ENCODE assay signal across 28 mouse cellular contexts in genomic region chr1:91092451-91092850, GRCm38 (mm10). TPM values are rescaled to one million over a fixed set of nuclear protein-coding genes. Genes with fewer than 3 reads are reported as not detected.
DNase-seq lines count a peak whose midpoint lies in the region; ATAC-seq lines count a peak whose summit lies in the region.
"Had no signal": no experiment of that assay in that cellular context is flagged by ENCODE, and none has a peak within 500 bp of the region (broad histone marks: within the 10 kb centered on the region; RNA-seq: fewer than 3 reads in every experiment).

No protein-coding gene starts in this region.

- H3K4me2 ChIP-seq in heart, embryonic 12.5 days = no peak overlapping the region
- H3K4me2 ChIP-seq in kidney, embryonic 14.5 days (replicated peaks; ENCODE audit: low read depth, low read length) = no peak overlapping the region
- H3K4me2 ChIP-seq: embryonic facial prominence, embryonic 12.5 days; forebrain, embryonic 15.5 days; limb, embryonic 13.5 days; liver, embryonic 11.5 days; lung, embryonic 15.5 days; neural tube, embryonic 13.5 days had no signal

- intact Hi-C loops in heart, postnatal 25 days (cut with DNase I) = no loop called here

- no peak for ATAC-seq in heart, embryonic 12.5 days (ENCODE audit: insufficient number of reproducible peaks, low FRiP score)
- no peak for ATAC-seq in kidney, embryonic 14.5 days (ENCODE audit: low FRiP score, low TSS enrichment)
- ATAC-seq: forebrain, embryonic 15.5 days; hindbrain, postnatal 0 days; intestine, postnatal 0 days had no signal

- whole genome bisulfite sequencing in heart, embryonic 12.5 days = 30% methylated on average over 6 of the region's 6 CpGs
- WGBS in embryonic facial prominence, embryonic 10.5 days = 46% methylated on average over 6 of the region's 6 CpGs
- 55% methylated on average over 6 of the region's 6 CpGs for WGBS in kidney, embryonic 14.5 days

- peaks cover 58% of the 10 kb centered on the region for H3K36me3 ChIP-seq in heart, embryonic 12.5 days
- H3K36me3 ChIP-seq in embryonic facial prominence, embryonic 10.5 days (replicated peaks) = no peaks in the 10 kb centered on the region
- H3K36me3 ChIP-seq in megakaryocyte, embryonic 14.5 days (replicated peaks; ENCODE audit: low read length) = peaks cover 41% of the 10 kb centered on the region
- no peaks in the 10 kb centered on the region for H3K36me3 ChIP-seq in kidney, embryonic 14.5 days (ENCODE audit: control insufficient read depth, insufficient read depth, low read length)
- H3K36me3 ChIP-seq: embryonic facial prominence, embryonic 12.5 days; forebrain, embryonic 15.5 days; limb, embryonic 13.5 days; lung, embryonic 15.5 days; neural tube, embryonic 13.5 days had no signal

- 0 out of 2 replicates have a peak overlapping the region, but pooled peaks have one; percentile 25 for H3K27ac ChIP-seq in heart, embryonic 12.5 days (ENCODE audit: poor library complexity, severe bottlenecking)
- peak overlapping the region; percentile 35; the same call in 1 of the 2 replicates for H3K27ac ChIP-seq in embryonic facial prominence, embryonic 10.5 days (replicated peaks)
- no peak overlapping the region for H3K27ac ChIP-seq in kidney, embryonic 14.5 days (ENCODE audit: low read depth, low read length)
- H3K27ac ChIP-seq: embryonic facial prominence, embryonic 12.5 days; forebrain, embryonic 15.5 days; hindbrain, postnatal 0 days; limb, embryonic 13.5 days; lung, embryonic 15.5 days; neural tube, embryonic 13.5 days had no signal

- no peaks in the 10 kb centered on the region for H3K9me3 ChIP-seq in heart, embryonic 12.5 days (replicated peaks)
- H3K9me3 ChIP-seq in embryonic facial prominence, embryonic 10.5 days = no peaks in the 10 kb centered on the region
- H3K9me3 ChIP-seq in megakaryocyte, embryonic 14.5 days = no peaks in the 10 kb centered on the region
- H3K9me3 ChIP-seq in kidney, embryonic 14.5 days (ENCODE audit: control insufficient read depth, low read length) = no peaks in the 10 kb centered on the region
- H3K9me3 ChIP-seq: embryonic facial prominence, embryonic 12.5 days; forebrain, embryonic 15.5 days; limb, embryonic 13.5 days; lung, embryonic 15.5 days; neural tube, embryonic 13.5 days had no signal

- H3K4me3 ChIP-seq in heart, embryonic 12.5 days = no peak overlapping the region
- H3K4me3 ChIP-seq in embryonic facial prominence, embryonic 10.5 days = no peak overlapping the region
- peak overlapping the region; percentile 24 for H3K4me3 ChIP-seq in megakaryocyte, embryonic 14.5 days (replicated peaks)
- no peak overlapping the region for H3K4me3 ChIP-seq in kidney, embryonic 14.5 days (ENCODE audit: low read length)
- H3K4me3 ChIP-seq: embryonic facial prominence, embryonic 12.5 days; forebrain, embryonic 15.5 days; limb, embryonic 13.5 days; lung, embryonic 15.5 days; neural tube, embryonic 13.5 days had no signal

- H3K4me1 ChIP-seq in heart, embryonic 12.5 days (replicated peaks) = peaks cover 69% of the 10 kb centered on the region
- H3K4me1 ChIP-seq in embryonic facial prominence, embryonic 10.5 days = peaks cover 48% of the 10 kb centered on the region
- peaks cover 88% of the 10 kb centered on the region for H3K4me1 ChIP-seq in megakaryocyte, embryonic 14.5 days
- peaks cover 15% of the 10 kb centered on the region for H3K4me1 ChIP-seq in kidney, embryonic 14.5 days (ENCODE audit: control insufficient read depth, insufficient read depth, low read length)
- H3K4me1 ChIP-seq: forebrain, embryonic 15.5 days had no signal

- no peaks in the 10 kb centered on the region for H3K27me3 ChIP-seq in heart, embryonic 12.5 days (replicated peaks)
- H3K27me3 ChIP-seq in embryonic facial prominence, embryonic 10.5 days (replicated peaks; ENCODE audit: low read depth, poor library complexity, severe bottlenecking) = no peaks in the 10 kb centered on the region
- H3K27me3 ChIP-seq in megakaryocyte, embryonic 14.5 days (replicated peaks) = no peaks in the 10 kb centered on the region
- no peaks in the 10 kb centered on the region for H3K27me3 ChIP-seq in kidney, embryonic 14.5 days (ENCODE audit: control insufficient read depth, insufficient read depth, low read length)
- H3K27me3 ChIP-seq: embryonic facial prominence, embryonic 12.5 days; forebrain, embryonic 15.5 days; limb, embryonic 13.5 days; lung, embryonic 15.5 days; neural tube, embryonic 13.5 days had no signal

- DNase-seq in heart, postnatal 25 days (ENCODE audit: low spot score) = no peak
- peak; percentile 66 for DNase-seq in 416B (ENCODE audit: low read depth)
- DNase-seq in embryonic facial prominence, embryonic 10.5 days (ENCODE audit: low spot score) = no peak
- no peak for DNase-seq in kidney, postnatal 14 days
- DNase-seq: adrenal gland, postnatal 25 days; B cell, adult 2 months; cerebellum, adult 2 months; cerebellum, postnatal 14 days; kidney, adult 9 months; lung, postnatal 36 days; midbrain, embryonic 14.5 days; right cerebral cortex, postnatal 4 days; thymus, postnatal 14 days had no signal

- no peak overlapping the region for H3K9ac ChIP-seq in heart, embryonic 12.5 days
- no peak overlapping the region for H3K9ac ChIP-seq in kidney, embryonic 14.5 days (ENCODE audit: low read depth, low read length)
- H3K9ac ChIP-seq: embryonic facial prominence, embryonic 12.5 days; forebrain, embryonic 15.5 days; limb, embryonic 13.5 days; lung, embryonic 15.5 days; neural tube, embryonic 13.5 days had no signal

RNA-seq across cellular contexts. Expression of gene Rbm44, which starts 52.4 kb away (rescaled TPM):
- 2.1 and 2.7 TPM in 2 replicates for polyA plus RNA-seq in heart, embryonic 12.5 days (2016; fragmentation: Nextera tagmentation; extraction: Ambion mirVana)
- under 1 TPM in 1 of 2 experiments, not detected in 1; 0.10 TPM for total RNA-seq in heart, postnatal 25 days (2021)
- polyA plus RNA-seq in embryonic facial prominence, embryonic 10.5 days (2016; fragmentation: Nextera tagmentation; extraction: Ambion mirVana) = 0.87 and 1.2 TPM in 2 replicates
- 0.07 TPM in 1 of 2 replicates, not detected in the other for polyA plus RNA-seq in megakaryocyte, embryonic 14.5 days (2012; ENCODE audit: insufficient read depth, low replicate concordance)
- 0.97 and 1.0 TPM in 2 replicates for polyA plus RNA-seq in kidney, embryonic 14.5 days (2014; fragmentation: Nextera tagmentation; extraction: Ambion mirVana)
- total RNA-seq: adrenal gland, adult 18-20 months; gastrocnemius, adult 18-20 months; hindbrain, postnatal 0 days; layer of hippocampus, postnatal 10 days; left cerebral cortex, postnatal 36 days had no signal
